Mouse (Mus musculus) embryonic facial prominence, embryonic 12.5 days (tissue): Measurements from ENCODE around the gene Ets1. TPM values are rescaled to one million over a fixed set of nuclear protein-coding genes. Genes with fewer than 3 reads are reported as not detected.

Experiments used
- ATAC-seq: fragments of 200-750 bp; cut with Nextera tagmentation; 2 replicates; pipeline ENCODE4 v1.8.0; 2017; ENCODE audit not compliant: insufficient number of reproducible peaks, insufficient read depth, low FRiP score, low TSS enrichment
- H3K27ac ChIP-seq: fragments of 300-500 bp; sonication (generic); 2 replicates; pipeline ENCODE4 v1.5.1; 2016; ENCODE audit warnings: mild to moderate bottlenecking
- H3K27me3 ChIP-seq: fragments of 300-500 bp; sonication (generic); 2 replicates; pipeline ENCODE4 v1.6.1; 2016; ENCODE audit warnings: mild to moderate bottlenecking, moderate library complexity
- H3K36me3 ChIP-seq: fragments of 300-500 bp; sonication (generic); 2 replicates; pipeline ENCODE4 v1.6.1; 2016; ENCODE audit warnings: mild to moderate bottlenecking
- H3K4me1 ChIP-seq: fragments of 300-500 bp; sonication (generic); 2 replicates; pipeline ENCODE4 v1.6.1; 2016
- H3K4me2 ChIP-seq: fragments of 300-500 bp; sonication (generic); replicated peaks from 2 replicates; pipeline ENCODE4 v1.6.1; 2016; ENCODE audit warnings: mild to moderate bottlenecking, moderate library complexity
- H3K4me3 ChIP-seq: fragments of 300-500 bp; sonication (generic); 2 replicates; pipeline ENCODE4 v1.5.1; 2016; ENCODE audit warnings: mild to moderate bottlenecking
- H3K9ac ChIP-seq: fragments of 300-500 bp; sonication (generic); 2 replicates; pipeline ENCODE4 v1.6.1; 2016; ENCODE audit warnings: mild to moderate bottlenecking, moderate library complexity
- H3K9me3 ChIP-seq: fragments of 300-500 bp; sonication (generic); 2 replicates; pipeline ENCODE4 v1.6.1; 2016; ENCODE audit warnings: mild to moderate bottlenecking, moderate library complexity
- whole genome bisulfite sequencing: fragments of 180-500 bp; shearing (Covaris S2); methylation state at CpG from one replicate; pipeline ENCODE4 v1.1.7; 2016; 5-methylcytosine and 5-hydroxymethylcytosine counted together
- polyA plus RNA-seq: library from polyadenylated mRNA; unstranded; fragments of >200 nt; fragmentation: Nextera tagmentation; extraction: Ambion mirVana; gene quantifications from 2 replicates; pipeline ENCODE4 v1.2.1, GENCODE M21; 2016

Gene Ets1
- polyA plus RNA-seq, 1 experiment from 2014 or later: 46.0 TPM

- Histone ChIP-seq H3K36me3 (no peaks in the 10 kb centered on the region), H3K9me3 (no peaks in the 10 kb centered on the region), H3K4me2 (no peak overlapping the region), H3K4me1 (no peaks in the 10 kb centered on the region), H3K4me3 (no peak overlapping the region), H3K9ac (no peak overlapping the region), H3K27me3 (no peaks in the 10 kb centered on the region), H3K27ac (no peak overlapping the region)
- no peak for ATAC-seq
- WGBS: 25% methylated on average over 7 of the region's 7 CpGs
Measured at GRCm38 (mm10) chr9:32607218-32607617, 28.8 kb upstream of the Ets1 start.

DNA sequence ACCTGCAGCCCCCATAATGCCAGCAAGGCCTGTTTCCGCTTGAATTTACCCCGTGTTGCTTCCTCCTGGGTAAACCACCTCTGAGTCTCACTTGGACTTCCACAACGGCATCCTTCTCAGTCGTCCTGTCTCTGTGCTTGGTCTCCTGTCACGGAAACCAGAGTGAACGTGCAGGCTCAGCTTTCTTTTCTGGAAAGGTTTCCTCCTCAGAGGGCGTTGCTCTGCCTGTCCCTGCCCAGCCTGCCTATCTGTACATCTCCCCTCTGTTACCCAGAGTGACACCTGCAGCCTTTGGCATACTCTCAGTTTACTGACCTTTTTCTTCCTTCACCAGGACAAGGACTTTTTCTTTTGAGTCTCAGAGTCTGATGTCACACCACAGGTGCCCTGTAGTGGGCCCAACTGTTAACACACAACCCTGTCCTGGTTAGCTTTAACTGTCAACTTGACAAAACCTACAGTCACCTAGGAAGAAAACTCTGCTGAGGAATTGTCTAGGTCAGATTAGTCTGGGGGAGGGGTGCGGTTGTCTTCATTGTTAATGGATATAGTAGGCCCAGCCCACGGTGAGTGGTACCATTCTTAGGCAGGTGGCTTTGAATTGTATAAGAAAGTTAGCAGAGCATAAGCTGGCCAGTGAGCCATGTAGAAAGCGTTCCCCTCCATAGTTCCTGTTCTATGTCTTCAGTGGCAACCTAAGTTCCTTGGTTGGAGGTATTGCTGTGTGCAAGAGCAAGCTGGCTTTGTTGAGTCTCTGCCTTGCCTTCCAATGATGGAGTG, 27.0 kb upstream of the Ets1 start:
- H3K27ac ChIP-seq: no peak overlapping the region
- ATAC-seq: no peak
- no peaks in the 10 kb centered on the region for H3K36me3 ChIP-seq
- no peak overlapping the region for H3K9ac ChIP-seq
- H3K4me3 ChIP-seq: no peak overlapping the region
- H3K4me2 ChIP-seq: no peak overlapping the region
- H3K4me1 ChIP-seq: no peaks in the 10 kb centered on the region
- H3K27me3 ChIP-seq: no peaks in the 10 kb centered on the region
- WGBS: 84% methylated on average over 10 of the region's 10 CpGs
- H3K9me3 ChIP-seq: no peaks in the 10 kb centered on the region

DNA sequence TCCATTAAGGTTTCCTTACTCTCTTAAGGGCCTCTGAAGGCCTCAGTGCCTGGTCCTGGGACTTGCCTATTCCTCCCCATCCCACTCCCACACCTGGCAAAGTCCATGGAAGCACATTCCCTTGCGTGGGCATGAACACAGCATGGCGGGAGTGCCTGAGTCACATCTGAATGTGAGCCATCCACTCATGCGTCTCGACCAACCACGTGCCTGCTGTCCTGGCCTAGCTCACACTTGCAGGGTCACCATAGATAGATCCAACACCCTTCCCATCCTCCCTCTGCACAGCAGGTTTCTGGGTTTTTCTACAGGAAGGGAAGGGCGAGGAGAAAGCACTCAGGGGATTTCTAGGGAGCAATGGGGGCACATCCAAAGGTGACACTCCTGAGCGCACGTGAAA, 25.8 kb upstream of the Ets1 start:
- no peaks in the 10 kb centered on the region for H3K27me3 ChIP-seq
- no peak overlapping the region for H3K9ac ChIP-seq
- no peak overlapping the region for H3K4me3 ChIP-seq
- no peaks in the 10 kb centered on the region for H3K9me3 ChIP-seq
- WGBS: 80% methylated on average over 8 of the region's 8 CpGs
- H3K27ac ChIP-seq: no peak overlapping the region
- no peak for ATAC-seq
- no peaks in the 10 kb centered on the region for H3K36me3 ChIP-seq
- H3K4me2 ChIP-seq: no peak overlapping the region
- H3K4me1 ChIP-seq: no peaks in the 10 kb centered on the region

- Histone ChIP-seq H3K36me3 (no peaks in the 10 kb centered on the region), H3K4me2 (no peak overlapping the region), H3K9me3 (no peaks in the 10 kb centered on the region), H3K9ac (no peak overlapping the region), H3K27ac (no peak overlapping the region), H3K27me3 (no peaks in the 10 kb centered on the region), H3K4me1 (no peaks in the 10 kb centered on the region), H3K4me3 (no peak overlapping the region)
- 64% methylated on average over 4 of the region's 4 CpGs for WGBS
- no peak for ATAC-seq
Measured at GRCm38 (mm10) chr9:32610631-32611030, 25.4 kb upstream of the Ets1 start.

- no peak for ATAC-seq
- H3K4me1 ChIP-seq: no peaks in the 10 kb centered on the region
- H3K4me3 ChIP-seq: no peak overlapping the region
- H3K4me2 ChIP-seq: no peak overlapping the region
- H3K9me3 ChIP-seq: no peaks in the 10 kb centered on the region
- no peak overlapping the region for H3K9ac ChIP-seq
- WGBS: 89% methylated on average over 4 of the region's 4 CpGs
- H3K36me3 ChIP-seq: no peaks in the 10 kb centered on the region
- no peaks in the 10 kb centered on the region for H3K27me3 ChIP-seq
- no peak overlapping the region for H3K27ac ChIP-seq
Measured at GRCm38 (mm10) chr9:32611340-32611739, 24.7 kb upstream of the Ets1 start.

DNA sequence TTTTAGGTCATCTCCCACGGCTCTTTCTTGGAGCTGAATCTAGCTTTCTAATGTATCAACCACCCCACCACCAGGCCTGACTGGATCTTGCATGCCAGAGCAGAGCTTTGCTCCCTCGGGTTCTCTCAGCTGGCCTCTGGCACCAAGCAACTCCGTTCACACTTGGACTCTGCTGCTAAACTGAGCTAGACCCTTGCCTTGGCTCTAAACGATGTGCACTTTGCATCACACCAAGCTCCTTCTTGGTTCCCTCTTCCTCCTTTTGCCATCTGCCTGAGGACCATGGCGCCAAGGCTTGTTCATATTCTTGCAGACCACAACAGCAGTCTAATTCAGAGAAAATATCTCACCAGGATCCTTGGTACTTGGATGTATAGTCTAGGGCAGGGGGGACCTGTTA, 23.6 kb upstream of the Ets1 start:
- no peak overlapping the region for H3K27ac ChIP-seq

GRCm38 (mm10) chr9:32612861-32613421, 23.1 kb upstream of the Ets1 start:
- Histone ChIP-seq H3K27ac (no peak overlapping the region), H3K27me3 (no peaks in the 10 kb centered on the region), H3K4me1 (no peaks in the 10 kb centered on the region), H3K4me3 (no peak overlapping the region), H3K4me2 (no peak overlapping the region), H3K9me3 (no peaks in the 10 kb centered on the region), H3K9ac (no peak overlapping the region), H3K36me3 (no peaks in the 10 kb centered on the region)
- WGBS: 55% methylated on average over 6 of the region's 6 CpGs
- ATAC-seq: no peak

More for the DNA sequence above, 23.6 kb upstream of the Ets1 start:
- no peaks in the 10 kb centered on the region for H3K9me3 ChIP-seq
- H3K9ac ChIP-seq: no peak overlapping the region
- no peak overlapping the region for H3K4me3 ChIP-seq
- no peaks in the 10 kb centered on the region for H3K4me1 ChIP-seq
- no peaks in the 10 kb centered on the region for H3K27me3 ChIP-seq
- H3K4me2 ChIP-seq: no peak overlapping the region
- WGBS: 88% methylated on average over 5 of the region's 5 CpGs
- H3K36me3 ChIP-seq: no peaks in the 10 kb centered on the region
- no peak for ATAC-seq

- WGBS: 83% methylated on average over 9 of the region's 9 CpGs
- Histone ChIP-seq H3K9ac (no peak overlapping the region), H3K9me3 (no peaks in the 10 kb centered on the region), H3K27me3 (no peaks in the 10 kb centered on the region), H3K4me1 (no peaks in the 10 kb centered on the region), H3K4me3 (no peak overlapping the region), H3K36me3 (no peaks in the 10 kb centered on the region), H3K27ac (no peak overlapping the region), H3K4me2 (no peak overlapping the region)
- ATAC-seq: no peak
Measured at GRCm38 (mm10) chr9:32614191-32614590, 21.8 kb upstream of the Ets1 start.

GRCm38 (mm10) chr9:32615461-32615860, 20.6 kb upstream of the Ets1 start:
- Histone ChIP-seq H3K27ac (no peak overlapping the region), H3K4me1 (no peaks in the 10 kb centered on the region), H3K27me3 (no peaks in the 10 kb centered on the region), H3K36me3 (no peaks in the 10 kb centered on the region), H3K4me3 (no peak overlapping the region), H3K9ac (no peak overlapping the region), H3K9me3 (no peaks in the 10 kb centered on the region), H3K4me2 (no peak overlapping the region)
- 90% methylated on average over 6 of the region's 6 CpGs for WGBS
- ATAC-seq: no peak

GRCm38 (mm10) chr9:32615986-32616385, 20.0 kb upstream of the Ets1 start:
- Histone ChIP-seq H3K9ac (no peak overlapping the region), H3K4me3 (no peak overlapping the region), H3K4me2 (no peak overlapping the region), H3K36me3 (no peaks in the 10 kb centered on the region), H3K9me3 (no peaks in the 10 kb centered on the region), H3K27me3 (no peaks in the 10 kb centered on the region), H3K4me1 (no peaks in the 10 kb centered on the region), H3K27ac (no peak overlapping the region)
- no peak for ATAC-seq
- WGBS: 43% methylated on average over 7 of the region's 7 CpGs

- no peak for ATAC-seq
- Histone ChIP-seq H3K27ac (no peak overlapping the region), H3K4me1 (no peaks in the 10 kb centered on the region), H3K9ac (no peak overlapping the region), H3K9me3 (no peaks in the 10 kb centered on the region), H3K27me3 (no peaks in the 10 kb centered on the region), H3K4me3 (no peak overlapping the region), H3K4me2 (no peak overlapping the region), H3K36me3 (no peaks in the 10 kb centered on the region)
- WGBS: 93% methylated on average over 5 of the region's 5 CpGs
Measured at GRCm38 (mm10) chr9:32616516-32617429, 19.2 kb upstream of the Ets1 start.

- no peak for ATAC-seq
- Histone ChIP-seq H3K27me3 (no peaks in the 10 kb centered on the region), H3K9me3 (no peaks in the 10 kb centered on the region), H3K4me3 (no peak overlapping the region), H3K36me3 (no peaks in the 10 kb centered on the region), H3K4me2 (no peak overlapping the region), H3K4me1 (no peaks in the 10 kb centered on the region), H3K27ac (no peak overlapping the region), H3K9ac (no peak overlapping the region)
- WGBS: 69% methylated on average over 5 of the region's 5 CpGs
Measured at GRCm38 (mm10) chr9:32617430-32617768, 18.6 kb upstream of the Ets1 start.
